Mouse (Mus musculus) lung, embryonic 15.5 days (tissue): Measurements from ENCODE around the gene Phactr1. TPM values are rescaled to one million over a fixed set of nuclear protein-coding genes. Genes with fewer than 3 reads are reported as not detected.
"Not testable (repeated sequence)": the region's sequence is repeated elsewhere in the genome, so short reads cannot be mapped to it uniquely, and the experiment has no call there.

Experiments used
- ATAC-seq: fragments of 200-750 bp; cut with Nextera tagmentation; 2 replicates; pipeline ENCODE4 v1.8.0; 2017; ENCODE audit warnings: moderate number of reproducible peaks, borderline replicate concordance; ENCODE audit not compliant: low FRiP score, low TSS enrichment; ENCODE audit errors: extremely low read depth
- H3K27ac ChIP-seq: fragments of 300-500 bp; sonication (generic); 2 replicates; pipeline ENCODE4 v1.5.1; 2015; ENCODE audit warnings: moderate library complexity, mild to moderate bottlenecking, inconsistent platforms
- H3K27me3 ChIP-seq: fragments of 300-500 bp; sonication (generic); 2 replicates; pipeline ENCODE4 v1.6.1; 2015; ENCODE audit warnings: inconsistent platforms
- H3K36me3 ChIP-seq: fragments of 300-500 bp; sonication (generic); 2 replicates; pipeline ENCODE4 v1.6.1; 2015; ENCODE audit warnings: inconsistent platforms
- H3K4me1 ChIP-seq: fragments of 300-500 bp; sonication (generic); 2 replicates; pipeline ENCODE4 v1.6.1; 2015; ENCODE audit warnings: inconsistent platforms
- H3K4me2 ChIP-seq: fragments of 300-500 bp; sonication (generic); 2 replicates; pipeline ENCODE4 v1.6.1; 2015; ENCODE audit warnings: inconsistent platforms, mild to moderate bottlenecking, moderate library complexity
- H3K4me3 ChIP-seq: fragments of 300-500 bp; sonication (generic); 2 replicates; pipeline ENCODE4 v1.5.1; 2015; ENCODE audit warnings: mild to moderate bottlenecking, inconsistent platforms
- H3K9ac ChIP-seq: fragments of 300-500 bp; sonication (generic); 2 replicates; pipeline ENCODE4 v1.6.1; 2015; ENCODE audit warnings: inconsistent platforms
- H3K9me3 ChIP-seq: fragments of 300-500 bp; sonication (generic); 2 replicates; pipeline ENCODE4 v1.6.1; 2016; ENCODE audit warnings: inconsistent platforms
- WGBS: fragments of 180-500 bp; shearing (Covaris S2); methylation state at CpG from one replicate; pipeline ENCODE4 v1.1.7; 2015; 5-methylcytosine and 5-hydroxymethylcytosine counted together
- polyA plus RNA-seq: library from polyadenylated mRNA; unstranded; fragments of >200 nt; fragmentation: Nextera tagmentation; extraction: Ambion mirVana; gene quantifications from 2 replicates; pipeline ENCODE4 v1.2.1, GENCODE M21; 2015

Phactr1 gene
- polyA plus RNA-seq, 1 experiment from 2014 or later, result 6.4 TPM

- ATAC-seq, result no peak
- no peaks in the 10 kb centered on the region for H3K9me3 ChIP-seq
- H3K27ac ChIP-seq, result no peak overlapping the region
- no peak overlapping the region for H3K4me2 ChIP-seq
- no peak overlapping the region for H3K9ac ChIP-seq
- 49% methylated on average over 3 of the region's 3 CpGs for WGBS
- H3K27me3 ChIP-seq, result no peaks in the 10 kb centered on the region
- peaks cover 21% of the 10 kb centered on the region for H3K4me1 ChIP-seq
- H3K36me3 ChIP-seq, result no peaks in the 10 kb centered on the region
- no peak overlapping the region for H3K4me3 ChIP-seq
Measured at GRCm38 (mm10) chr13:42937871-42938270, 257.4 kb downstream of the Phactr1 start.

- no peak for ATAC-seq
- WGBS, result 74% methylated on average over 1 of the region's 1 CpGs
- no peak overlapping the region for H3K4me2 ChIP-seq
Measured at GRCm38 (mm10) chr13:42938346-42938745, 257.9 kb downstream of the Phactr1 start.

GRCm38 (mm10) chr13:42940271-42940670, 259.8 kb downstream of the Phactr1 start:
- no peak for ATAC-seq
- Histone ChIP-seq H3K36me3 (no peaks in the 10 kb centered on the region), H3K4me2 (no peak overlapping the region), H3K27ac (0 out of 2 replicates have a peak overlapping the region, but pooled peaks have one; percentile 19), H3K4me3 (no peak overlapping the region), H3K4me1 (peaks cover 19% of the 10 kb centered on the region), H3K9me3 (no peaks in the 10 kb centered on the region), H3K9ac (no peak overlapping the region), H3K27me3 (no peaks in the 10 kb centered on the region)
- WGBS, result 41% methylated on average over 3 of the region's 3 CpGs

More at GRCm38 (mm10) chr13:42938346-42938745, 257.9 kb downstream of the Phactr1 start:
- no peak overlapping the region for H3K4me3 ChIP-seq
- no peak overlapping the region for H3K27ac ChIP-seq
- H3K4me1 ChIP-seq, result peaks cover 21% of the 10 kb centered on the region
- H3K9me3 ChIP-seq, result no peaks in the 10 kb centered on the region
- no peak overlapping the region for H3K9ac ChIP-seq
- no peaks in the 10 kb centered on the region for H3K36me3 ChIP-seq
- no peaks in the 10 kb centered on the region for H3K27me3 ChIP-seq

DNA sequence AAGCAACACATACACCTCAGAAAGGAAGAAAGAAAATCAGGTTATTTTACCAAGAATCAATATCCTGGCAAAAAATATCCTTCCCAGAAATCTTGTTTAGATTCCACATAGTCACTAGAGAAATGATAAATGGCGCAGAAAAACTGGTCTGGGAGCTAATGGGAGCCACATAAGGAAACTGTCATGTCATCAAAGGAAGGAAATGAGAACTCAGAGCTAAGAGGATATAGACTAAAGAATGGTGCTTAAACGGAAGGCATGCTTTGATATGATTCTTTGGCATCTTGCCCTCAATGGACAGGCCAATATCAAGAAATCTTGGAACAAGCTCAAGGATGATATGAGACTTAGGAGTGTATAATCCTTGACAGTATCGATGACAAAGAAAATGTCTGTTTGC, 263.7 kb downstream of the Phactr1 start:
- 33% methylated on average over 3 of the region's 3 CpGs for WGBS
- Histone ChIP-seq H3K36me3 (no peaks in the 10 kb centered on the region), H3K9ac (no peak overlapping the region), H3K4me3 (no peak overlapping the region), H3K27ac (no peak overlapping the region), H3K4me1 (peaks cover 19% of the 10 kb centered on the region), H3K27me3 (no peaks in the 10 kb centered on the region), H3K4me2 (no peak overlapping the region), H3K9me3 (no peaks in the 10 kb centered on the region)
- ATAC-seq, result no peak

DNA sequence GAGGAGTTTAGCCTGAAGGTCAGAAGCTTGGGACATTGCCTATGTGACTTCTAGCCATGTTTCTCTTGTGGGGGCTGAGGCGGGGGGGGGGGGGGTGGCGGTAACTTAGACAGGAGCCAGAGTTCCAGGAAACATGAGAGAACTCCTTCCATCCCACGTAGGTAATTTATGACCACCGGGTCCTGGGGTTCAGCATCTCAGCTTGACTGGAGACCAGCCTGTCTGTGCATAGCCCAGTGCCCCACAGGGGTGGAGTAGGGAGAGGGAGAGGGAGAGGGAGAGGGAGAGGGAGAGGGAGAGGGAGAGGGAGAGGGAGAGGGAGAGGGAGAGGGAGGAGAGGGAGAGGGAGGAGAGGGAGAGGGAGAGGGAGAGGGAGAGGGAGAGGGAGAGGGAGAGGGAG, 264.8 kb downstream of the Phactr1 start:
- not testable (repeated sequence) for H3K9me3 ChIP-seq, ATAC-seq, H3K9ac ChIP-seq, H3K4me2 ChIP-seq, H3K27ac ChIP-seq, H3K27me3 ChIP-seq, H3K4me3 ChIP-seq, H3K36me3 ChIP-seq
- peaks cover 14% of the 10 kb centered on the region for H3K4me1 ChIP-seq
- 43% methylated on average over 4 of the region's 4 CpGs for WGBS

DNA sequence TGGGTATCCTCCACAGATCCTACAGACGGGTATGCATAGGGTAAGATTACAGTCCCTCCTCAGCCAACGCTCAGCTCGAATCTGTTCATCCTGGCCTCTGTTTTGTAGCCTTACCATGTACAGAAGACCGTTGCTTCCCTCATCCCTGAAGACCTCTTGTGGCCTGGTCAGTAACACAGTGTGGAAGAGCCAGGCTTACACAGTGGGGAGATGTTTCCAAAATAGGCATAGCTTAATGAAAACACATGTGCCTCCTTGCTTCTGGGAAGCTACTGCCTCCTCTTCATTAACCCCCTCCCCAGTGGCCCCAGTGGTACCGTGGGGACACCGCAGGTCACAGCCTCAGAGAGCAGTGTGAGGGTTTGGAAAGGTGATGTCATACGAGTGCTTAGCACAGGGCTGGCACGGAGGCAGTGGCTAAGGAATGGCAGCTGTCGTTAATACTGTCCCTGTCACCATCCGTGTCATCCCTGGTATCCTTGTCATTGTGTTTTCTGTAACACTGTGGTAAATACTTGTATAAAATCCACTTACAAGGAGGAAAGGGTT, 268.4 kb downstream of the Phactr1 start:
- H3K27me3 ChIP-seq, result no peaks in the 10 kb centered on the region
- no peak overlapping the region for H3K4me3 ChIP-seq
- no peak overlapping the region for H3K4me2 ChIP-seq
- no peak overlapping the region for H3K27ac ChIP-seq
- H3K36me3 ChIP-seq, result no peaks in the 10 kb centered on the region
- no peaks in the 10 kb centered on the region for H3K9me3 ChIP-seq
- H3K9ac ChIP-seq, result no peak overlapping the region
- WGBS, result 78% methylated on average over 10 of the region's 10 CpGs
- peaks cover 9% of the 10 kb centered on the region for H3K4me1 ChIP-seq
- no peak for ATAC-seq

- H3K4me3 ChIP-seq, result no peak overlapping the region
- no peaks in the 10 kb centered on the region for H3K27me3 ChIP-seq
- no peak overlapping the region for H3K9ac ChIP-seq
- H3K36me3 ChIP-seq, result no peaks in the 10 kb centered on the region
- no peaks in the 10 kb centered on the region for H3K9me3 ChIP-seq
- 62% methylated on average over 5 of the region's 5 CpGs for WGBS
- peaks cover 4% of the 10 kb centered on the region for H3K4me1 ChIP-seq
- H3K27ac ChIP-seq, result no peak overlapping the region
- no peak overlapping the region for H3K4me2 ChIP-seq
- no peak for ATAC-seq
Measured at GRCm38 (mm10) chr13:42949336-42949735, 268.9 kb downstream of the Phactr1 start.

GRCm38 (mm10) chr13:42950056-42950455, 269.6 kb downstream of the Phactr1 start:
- H3K4me2 ChIP-seq, result no peak overlapping the region
- H3K4me3 ChIP-seq, result no peak overlapping the region
- H3K27me3 ChIP-seq, result no peaks in the 10 kb centered on the region
- H3K36me3 ChIP-seq, result no peaks in the 10 kb centered on the region
- no peaks in the 10 kb centered on the region for H3K9me3 ChIP-seq
- H3K4me1 ChIP-seq, result no peaks in the 10 kb centered on the region
- whole genome bisulfite sequencing, result 82% methylated on average over 3 of the region's 3 CpGs
- no peak overlapping the region for H3K27ac ChIP-seq
- ATAC-seq, result no peak
- no peak overlapping the region for H3K9ac ChIP-seq

DNA sequence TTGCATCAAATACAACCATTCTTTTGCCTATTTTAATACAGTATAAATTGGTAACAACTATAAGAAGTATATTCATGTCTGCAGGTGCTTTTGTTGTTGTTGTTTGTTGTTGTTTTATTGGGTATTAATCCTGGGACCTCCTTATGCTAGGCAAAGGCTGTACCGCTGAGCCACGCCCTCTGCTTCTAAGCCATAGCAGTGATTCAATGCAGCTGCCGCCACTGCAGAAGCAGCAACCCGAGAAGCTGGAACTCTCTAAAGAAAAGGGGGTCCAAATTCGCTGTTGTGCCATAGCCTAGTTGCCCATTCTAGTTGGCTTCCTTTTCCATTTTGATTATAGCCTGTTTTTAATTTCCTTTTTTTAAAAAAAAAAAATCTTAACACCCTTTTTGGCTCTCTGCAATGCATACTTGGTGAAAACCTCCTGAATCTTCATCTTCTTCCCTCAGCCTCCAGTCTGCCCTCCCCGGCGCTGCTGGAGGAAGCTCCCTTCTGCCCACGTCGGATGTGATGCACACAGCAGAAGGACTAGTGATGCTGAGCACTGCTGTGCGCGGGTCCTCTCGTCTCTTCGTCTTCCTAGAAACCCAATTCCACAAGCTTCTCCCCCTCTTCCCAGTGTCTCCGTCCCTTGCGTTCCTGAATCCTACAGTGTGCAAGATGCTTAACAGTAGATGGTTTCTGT, 271.8 kb downstream of the Phactr1 start:
- H3K27me3 ChIP-seq, result no peaks in the 10 kb centered on the region
- no peak overlapping the region for H3K9ac ChIP-seq
- WGBS, result 71% methylated on average over 15 of the region's 15 CpGs
- H3K36me3 ChIP-seq, result no peaks in the 10 kb centered on the region
- H3K27ac ChIP-seq, result no peak overlapping the region
- H3K4me3 ChIP-seq, result no peak overlapping the region
- ATAC-seq, result no peak
- no peaks in the 10 kb centered on the region for H3K4me1 ChIP-seq
- H3K4me2 ChIP-seq, result no peak overlapping the region
- no peaks in the 10 kb centered on the region for H3K9me3 ChIP-seq

- Histone ChIP-seq H3K4me3 (no peak overlapping the region), H3K9ac (no peak overlapping the region), H3K4me1 (no peaks in the 10 kb centered on the region), H3K4me2 (no peak overlapping the region), H3K9me3 (no peaks in the 10 kb centered on the region), H3K36me3 (no peaks in the 10 kb centered on the region), H3K27me3 (no peaks in the 10 kb centered on the region), H3K27ac (no peak overlapping the region)
- 87% methylated on average over 6 of the region's 6 CpGs for WGBS
- no peak for ATAC-seq
Measured at GRCm38 (mm10) chr13:42953071-42953470, 272.6 kb downstream of the Phactr1 start.

DNA sequence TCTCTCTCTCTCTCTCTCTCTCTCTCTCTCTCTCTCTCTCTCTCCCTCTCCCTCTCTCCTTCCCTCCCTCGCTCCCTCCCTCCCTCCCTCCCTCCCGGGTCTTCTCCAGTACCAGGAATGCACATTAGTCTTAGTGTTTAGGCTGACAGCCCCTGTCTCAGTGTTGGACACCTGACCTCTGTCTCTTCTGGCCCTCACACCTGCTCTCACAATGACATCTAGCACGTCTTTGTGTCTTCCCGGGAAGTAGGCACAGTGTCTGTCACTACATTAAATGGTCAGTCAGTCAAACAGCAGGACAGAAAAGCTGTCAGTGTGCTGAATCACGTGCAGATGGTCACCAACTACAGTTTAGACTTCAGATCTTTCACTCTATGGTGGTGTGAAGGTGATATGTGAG, 273.7 kb downstream of the Phactr1 start:
- no peak overlapping the region for H3K9ac ChIP-seq
- no peak overlapping the region for H3K4me3 ChIP-seq
- WGBS, result 49% methylated on average over 4 of the region's 5 CpGs

GRCm38 (mm10) chr13:42956327-42956726, 275.9 kb downstream of the Phactr1 start:
- no peak overlapping the region for H3K9ac ChIP-seq
- 73% methylated on average over 10 of the region's 10 CpGs for WGBS
- no peak overlapping the region for H3K27ac ChIP-seq
- H3K36me3 ChIP-seq, result no peaks in the 10 kb centered on the region
- H3K4me1 ChIP-seq, result no peaks in the 10 kb centered on the region
- ATAC-seq, result no peak
- no peaks in the 10 kb centered on the region for H3K27me3 ChIP-seq
- H3K4me3 ChIP-seq, result no peak overlapping the region
- no peaks in the 10 kb centered on the region for H3K9me3 ChIP-seq
- H3K4me2 ChIP-seq, result no peak overlapping the region

More for the DNA sequence above, 273.7 kb downstream of the Phactr1 start:
- no peak overlapping the region for H3K27ac ChIP-seq
- no peak for ATAC-seq
- no peaks in the 10 kb centered on the region for H3K4me1 ChIP-seq
- no peaks in the 10 kb centered on the region for H3K9me3 ChIP-seq
- no peak overlapping the region for H3K4me2 ChIP-seq
- H3K36me3 ChIP-seq, result no peaks in the 10 kb centered on the region
- H3K27me3 ChIP-seq, result no peaks in the 10 kb centered on the region
